Mouse (Mus musculus) midbrain, embryonic 16.5 days (tissue): ENCODE data around the gene Plppr3. TPM values are rescaled to one million over a fixed set of nuclear protein-coding genes. Genes with fewer than 3 reads are reported as not detected.

Experiments
- ATAC-seq: fragments of 200-750 bp; cut with Nextera tagmentation; 2 replicates; pipeline ENCODE4 v1.8.0; 2017; ENCODE audit warnings: moderate TSS enrichment
- H3K27ac ChIP-seq: fragments of 300-500 bp; sonication (generic); 2 replicates; pipeline ENCODE4 v1.5.1; 2014; ENCODE audit warnings: mild to moderate bottlenecking, low read length, mixed read lengths
- H3K27me3 ChIP-seq: fragments of 300-500 bp; sonication (generic); 2 replicates; pipeline ENCODE4 v1.6.1; 2014; ENCODE audit warnings: low read depth, low read length, mixed read lengths; ENCODE audit not compliant: control insufficient read depth, insufficient read depth
- H3K36me3 ChIP-seq: fragments of 300-500 bp; sonication (generic); 2 replicates; pipeline ENCODE4 v1.6.1; 2014; ENCODE audit warnings: mild to moderate bottlenecking, low read length, moderate library complexity, mixed read lengths; ENCODE audit not compliant: control insufficient read depth, insufficient read depth
- H3K4me1 ChIP-seq: fragments of 300-500 bp; sonication (generic); 2 replicates; pipeline ENCODE4 v1.6.1; 2014; ENCODE audit warnings: mild to moderate bottlenecking, low read length, mixed read lengths; ENCODE audit not compliant: control insufficient read depth, insufficient read depth
- H3K4me2 ChIP-seq: fragments of 300-500 bp; sonication (generic); 2 replicates; pipeline ENCODE4 v1.6.1; 2014; ENCODE audit warnings: mild to moderate bottlenecking, low read length, mixed read lengths
- H3K4me3 ChIP-seq: fragments of 300-500 bp; sonication (generic); 2 replicates; pipeline ENCODE4 v1.5.1; 2014; ENCODE audit warnings: low read depth, mild to moderate bottlenecking, low read length, moderate library complexity, mixed read lengths
- H3K9ac ChIP-seq: fragments of 300-500 bp; sonication (generic); 2 replicates; pipeline ENCODE4 v1.6.1; 2014; ENCODE audit warnings: low read depth, low read length, mixed read lengths
- H3K9me3 ChIP-seq: fragments of 300-500 bp; sonication (generic); replicated peaks from 2 replicates; pipeline ENCODE4 v1.6.1; 2014; ENCODE audit warnings: mild to moderate bottlenecking, low read length, mixed read lengths; ENCODE audit not compliant: control insufficient read depth, poor library complexity, severe bottlenecking
- WGBS: fragments of 180-500 bp; shearing (Covaris S2); extraction: QIAGEN DNeasy Blood & Tissue Kit; methylation state at CpG from one replicate; pipeline ENCODE4 v1.1.7; 2014; 5-methylcytosine and 5-hydroxymethylcytosine counted together
- polyA plus RNA-seq: library from polyadenylated mRNA; unstranded; fragments of >200 nt; fragmentation: Nextera tagmentation; extraction: Ambion mirVana; gene quantifications from 2 replicates; pipeline ENCODE4 v1.2.1, GENCODE M21; 2015

Gene Plppr3
- polyA plus RNA-seq, 1 experiment from 2014 or later = 471 TPM

- Histone ChIP-seq H3K36me3 (peaks cover 48% of the 10 kb centered on the region), H3K27me3 (no peaks in the 10 kb centered on the region), H3K4me2 (no peak overlapping the region), H3K9ac (no peak overlapping the region), H3K27ac (no peak overlapping the region; the same call in 1 of the 2 replicates), H3K4me3 (no peak overlapping the region), H3K4me1 (peaks cover 14% of the 10 kb centered on the region), H3K9me3 (no peaks in the 10 kb centered on the region)
- ATAC-seq = peak; percentile 18; the same call in 1 of the 2 replicates
- WGBS = 65% methylated on average over 12 of the region's 12 CpGs
Measured at GRCm38 (mm10) chr10:79865189-79865601, 9.2 kb downstream of the Plppr3 start.

- 0 out of 2 replicates have a peak, but pooled peaks have one; percentile 4 for ATAC-seq
Measured at GRCm38 (mm10) chr10:79864351-79865188, 9.9 kb downstream of the Plppr3 start.

GRCm38 (mm10) chr10:79862925-79863324 is 11.5 kb downstream of the Plppr3 start:
- Histone ChIP-seq H3K4me2 (no peak overlapping the region), H3K36me3 (peaks cover 59% of the 10 kb centered on the region), H3K27ac (no peak overlapping the region), H3K9ac (no peak overlapping the region), H3K4me3 (no peak overlapping the region), H3K4me1 (peaks cover 11% of the 10 kb centered on the region), H3K27me3 (no peaks in the 10 kb centered on the region), H3K9me3 (no peaks in the 10 kb centered on the region)
- no peak for ATAC-seq
- 75% methylated on average over 10 of the region's 10 CpGs for WGBS

More at GRCm38 (mm10) chr10:79864351-79865188, 9.9 kb downstream of the Plppr3 start:
- Histone ChIP-seq H3K4me3 (no peak overlapping the region), H3K4me1 (peaks cover 11% of the 10 kb centered on the region), H3K4me2 (no peak overlapping the region), H3K27ac (peak overlapping the region; percentile 2; the same call in 1 of the 2 replicates), H3K9ac (no peak overlapping the region), H3K36me3 (peaks cover 54% of the 10 kb centered on the region), H3K27me3 (no peaks in the 10 kb centered on the region), H3K9me3 (no peaks in the 10 kb centered on the region)
- 62% methylated on average over 9 of the region's 10 CpGs for WGBS

GRCm38 (mm10) chr10:79862049-79862788 is 12.2 kb downstream of the Plppr3 start:
- no peak for ATAC-seq
- no peak overlapping the region for H3K27ac ChIP-seq
- peaks cover 15% of the 10 kb centered on the region for H3K4me1 ChIP-seq

GRCm38 (mm10) chr10:79861230-79862048 is 13.0 kb downstream of the Plppr3 start:
- no peaks in the 10 kb centered on the region for H3K27me3 ChIP-seq
- H3K4me1 ChIP-seq = peaks cover 23% of the 10 kb centered on the region
- H3K27ac ChIP-seq = no peak overlapping the region
- no peak for ATAC-seq
- H3K9ac ChIP-seq = no peak overlapping the region
- H3K4me3 ChIP-seq = no peak overlapping the region
- no peak overlapping the region for H3K4me2 ChIP-seq
- no peaks in the 10 kb centered on the region for H3K9me3 ChIP-seq
- WGBS = 78% methylated on average over 25 of the region's 25 CpGs
- H3K36me3 ChIP-seq = peaks cover 49% of the 10 kb centered on the region

More at GRCm38 (mm10) chr10:79862049-79862788, 12.2 kb downstream of the Plppr3 start:
- no peaks in the 10 kb centered on the region for H3K27me3 ChIP-seq
- H3K9me3 ChIP-seq = no peaks in the 10 kb centered on the region
- H3K4me2 ChIP-seq = no peak overlapping the region
- peaks cover 57% of the 10 kb centered on the region for H3K36me3 ChIP-seq
- no peak overlapping the region for H3K9ac ChIP-seq
- 79% methylated on average over 23 of the region's 23 CpGs for WGBS
- H3K4me3 ChIP-seq = no peak overlapping the region

GRCm38 (mm10) chr10:79860079-79860911 is 14.1 kb downstream of the Plppr3 start:
- Histone ChIP-seq H3K4me3 (no peak overlapping the region), H3K4me1 (peaks cover 33% of the 10 kb centered on the region), H3K9ac (no peak overlapping the region), H3K27me3 (no peaks in the 10 kb centered on the region), H3K4me2 (no peak overlapping the region), H3K27ac (no peak overlapping the region), H3K36me3 (peaks cover 38% of the 10 kb centered on the region), H3K9me3 (no peaks in the 10 kb centered on the region)
- ATAC-seq = no peak
- WGBS = 93% methylated on average over 26 of the region's 26 CpGs

- 79% methylated on average over 11 of the region's 11 CpGs for WGBS
- peaks cover 37% of the 10 kb centered on the region for H3K36me3 ChIP-seq
- H3K4me2 ChIP-seq = no peak overlapping the region
- no peaks in the 10 kb centered on the region for H3K9me3 ChIP-seq
- H3K9ac ChIP-seq = no peak overlapping the region
- no peaks in the 10 kb centered on the region for H3K27me3 ChIP-seq
- ATAC-seq = no peak
- H3K27ac ChIP-seq = no peak overlapping the region
- peaks cover 33% of the 10 kb centered on the region for H3K4me1 ChIP-seq
- no peak overlapping the region for H3K4me3 ChIP-seq
Measured at GRCm38 (mm10) chr10:79859116-79859515, 15.3 kb downstream of the Plppr3 start.
